Mouse (Mus musculus) limb, embryonic 12.5 days (tissue): ENCODE data around the gene Prss50. TPM values are rescaled to one million over a fixed set of nuclear protein-coding genes. Genes with fewer than 3 reads are reported as not detected.
A peak's percentile ranks its signal among the peaks of the same experiment; 100 is the strongest.

Experiments used
- ATAC-seq: fragments of 200-750 bp; cut with Nextera tagmentation; 2 replicates; pipeline ENCODE4 v1.8.0; 2017; ENCODE audit warnings: low read depth, moderate TSS enrichment; ENCODE audit not compliant: insufficient number of reproducible peaks, insufficient read depth, low FRiP score, low TSS enrichment
- H3K27ac ChIP-seq: fragments of 300-500 bp; sonication (generic); 2 replicates; pipeline ENCODE4 v1.5.1; 2016; ENCODE audit warnings: mild to moderate bottlenecking, moderate library complexity
- H3K27me3 ChIP-seq: fragments of 300-500 bp; sonication (generic); 2 replicates; pipeline ENCODE4 v1.6.1; 2016; ENCODE audit warnings: mild to moderate bottlenecking, moderate library complexity
- H3K36me3 ChIP-seq: fragments of 300-500 bp; sonication (generic); 2 replicates; pipeline ENCODE4 v1.6.1; 2016; ENCODE audit warnings: mild to moderate bottlenecking, moderate library complexity
- H3K4me1 ChIP-seq: fragments of 300-500 bp; sonication (generic); replicated peaks from 2 replicates; pipeline ENCODE4 v1.6.1; 2016
- H3K4me2 ChIP-seq: fragments of 300-500 bp; sonication (generic); 2 replicates; pipeline ENCODE4 v1.6.1; 2016; ENCODE audit warnings: mild to moderate bottlenecking, moderate library complexity
- H3K4me3 ChIP-seq: fragments of 300-500 bp; sonication (generic); replicated peaks from 2 replicates; pipeline ENCODE4 v1.5.1; 2016; ENCODE audit warnings: mild to moderate bottlenecking
- H3K9ac ChIP-seq: fragments of 300-500 bp; sonication (generic); replicated peaks from 2 replicates; pipeline ENCODE4 v1.6.1; 2016; ENCODE audit warnings: mild to moderate bottlenecking, moderate library complexity
- H3K9me3 ChIP-seq: fragments of 300-500 bp; sonication (generic); 2 replicates; pipeline ENCODE4 v1.6.1; 2016; ENCODE audit warnings: mild to moderate bottlenecking, moderate library complexity
- WGBS: fragments of 180-500 bp; shearing (Covaris S2); methylation state at CpG from one replicate; pipeline ENCODE4 v1.1.7; 2016; 5-methylcytosine and 5-hydroxymethylcytosine counted together
- polyA plus RNA-seq: library from polyadenylated mRNA; unstranded; fragments of >200 nt; fragmentation: Nextera tagmentation; extraction: Ambion mirVana; gene quantifications from 2 replicates; pipeline ENCODE4 v1.2.1, GENCODE M21; 2016

Prss50 gene
- polyA plus RNA-seq, 1 experiment from 2014 or later = 0.65 TPM

- peak; percentile 16; the same call in 1 of the 2 replicates for ATAC-seq
- H3K4me3 ChIP-seq = no peak overlapping the region
- no peaks in the 10 kb centered on the region for H3K36me3 ChIP-seq
Measured at GRCm38 (mm10) chr9:110874660-110875191, 17.0 kb downstream of the Prss50 start.

GRCm38 (mm10) chr9:110875288-110875695, 17.5 kb downstream of the Prss50 start:
- H3K4me3 ChIP-seq = no peak overlapping the region

More at GRCm38 (mm10) chr9:110874660-110875191, 17.0 kb downstream of the Prss50 start:
- Histone ChIP-seq H3K9me3 (no peaks in the 10 kb centered on the region), H3K27me3 (peaks cover 65% of the 10 kb centered on the region), H3K4me2 (0 out of 2 replicates have a peak overlapping the region, but pooled peaks have one; percentile 8), H3K9ac (no peak overlapping the region), H3K27ac (no peak overlapping the region; the same call in 1 of the 2 replicates), H3K4me1 (peaks cover 28% of the 10 kb centered on the region)
- WGBS = 19% methylated on average over 3 of the region's 3 CpGs

GRCm38 (mm10) chr9:110877353-110877752, 19.6 kb downstream of the Prss50 start:
- ATAC-seq = no peak
- Histone ChIP-seq H3K4me2 (no peak overlapping the region), H3K27me3 (peaks cover 81% of the 10 kb centered on the region), H3K9ac (no peak overlapping the region), H3K4me3 (no peak overlapping the region), H3K27ac (no peak overlapping the region), H3K4me1 (peaks cover 33% of the 10 kb centered on the region), H3K9me3 (no peaks in the 10 kb centered on the region), H3K36me3 (no peaks in the 10 kb centered on the region)
- WGBS = 96% methylated on average over 1 of the region's 1 CpGs

More at GRCm38 (mm10) chr9:110875288-110875695, 17.5 kb downstream of the Prss50 start:
- H3K4me2 ChIP-seq = no peak overlapping the region
- ATAC-seq = no peak
- no peaks in the 10 kb centered on the region for H3K9me3 ChIP-seq
- peaks cover 70% of the 10 kb centered on the region for H3K27me3 ChIP-seq
- no peak overlapping the region for H3K9ac ChIP-seq
- no peaks in the 10 kb centered on the region for H3K36me3 ChIP-seq
- peaks cover 29% of the 10 kb centered on the region for H3K4me1 ChIP-seq
- no peak overlapping the region for H3K27ac ChIP-seq
- WGBS = 15% methylated on average over 4 of the region's 6 CpGs

GRCm38 (mm10) chr9:110877888-110878287, 20.1 kb downstream of the Prss50 start:
- no peaks in the 10 kb centered on the region for H3K9me3 ChIP-seq
- no peak overlapping the region for H3K4me3 ChIP-seq
- H3K9ac ChIP-seq = no peak overlapping the region
- H3K4me2 ChIP-seq = no peak overlapping the region
- H3K4me1 ChIP-seq = peaks cover 33% of the 10 kb centered on the region
- H3K36me3 ChIP-seq = no peaks in the 10 kb centered on the region
- 84% methylated on average over 5 of the region's 5 CpGs for WGBS
- H3K27me3 ChIP-seq = peaks cover 79% of the 10 kb centered on the region
- no peak overlapping the region for H3K27ac ChIP-seq
- ATAC-seq = no peak

- ATAC-seq = peak; percentile 26; the same call in 1 of the 2 replicates
Measured at GRCm38 (mm10) chr9:110879191-110879920, 21.6 kb downstream of the Prss50 start, which contains the start of gene Als2cl. Als2cl (plus strand) TSS chr9:110879870.

GRCm38 (mm10) chr9:110879998-110880561, 22.3 kb downstream of the Prss50 start, which contains the start of gene Tmie:
Tmie (minus strand) TSS chr9:110880113.
- ATAC-seq = peak; percentile 70
- Histone ChIP-seq H3K36me3 (no peaks in the 10 kb centered on the region), H3K4me1 (peaks cover 16% of the 10 kb centered on the region), H3K27me3 (peaks cover 57% of the 10 kb centered on the region), H3K4me3 (peak within 1 kb of the TSS; percentile 58), H3K27ac (0 out of 2 replicates have a peak within 1 kb of the TSS, but pooled peaks have one; percentile 1), H3K9me3 (no peaks in the 10 kb centered on the region), H3K4me2 (peak within 1 kb of the TSS; percentile 84), H3K9ac (peak within 1 kb of the TSS; percentile 67)
- WGBS = under 1% methylated on average over 57 of the region's 57 CpGs

More at GRCm38 (mm10) chr9:110879191-110879920, 21.6 kb downstream of the Prss50 start, which contains the start of gene Als2cl:
- WGBS = 12% methylated on average over 12 of the region's 12 CpGs
- Histone ChIP-seq H3K4me2 (peak within 1 kb of the TSS; percentile 84), H3K36me3 (no peaks in the 10 kb centered on the region), H3K9me3 (no peaks in the 10 kb centered on the region), H3K9ac (peak within 1 kb of the TSS; percentile 67), H3K27ac (0 out of 2 replicates have a peak within 1 kb of the TSS, but pooled peaks have one; percentile 1), H3K4me3 (peak within 1 kb of the TSS; percentile 58), H3K4me1 (peaks cover 23% of the 10 kb centered on the region), H3K27me3 (peaks cover 64% of the 10 kb centered on the region)

- Histone ChIP-seq H3K9me3 (no peaks in the 10 kb centered on the region), H3K4me1 (peaks cover 11% of the 10 kb centered on the region; the same call in 1 of the 2 replicates), H3K4me2 (peak overlapping the region; percentile 84), H3K4me3 (peak overlapping the region; percentile 58), H3K9ac (peak overlapping the region; percentile 67), H3K27ac (no peak overlapping the region), H3K27me3 (peaks cover 54% of the 10 kb centered on the region), H3K36me3 (no peaks in the 10 kb centered on the region)
- 78% methylated on average over 4 of the region's 4 CpGs for WGBS
- no peak for ATAC-seq
Measured at GRCm38 (mm10) chr9:110880772-110881171, 23.0 kb downstream of the Prss50 start.

- H3K27ac ChIP-seq = no peak overlapping the region
- H3K9me3 ChIP-seq = no peaks in the 10 kb centered on the region
- no peak overlapping the region for H3K4me3 ChIP-seq
- H3K9ac ChIP-seq = no peak overlapping the region
- WGBS = 68% methylated on average over 7 of the region's 7 CpGs
- H3K27me3 ChIP-seq = peaks cover 54% of the 10 kb centered on the region
- no peaks in the 10 kb centered on the region for H3K36me3 ChIP-seq
- peaks cover 11% of the 10 kb centered on the region; the same call in 1 of the 2 replicates for H3K4me1 ChIP-seq
- ATAC-seq = no peak
- no peak overlapping the region for H3K4me2 ChIP-seq
Measured at GRCm38 (mm10) chr9:110881953-110882352, 24.2 kb downstream of the Prss50 start.

- WGBS = 61% methylated on average over 9 of the region's 9 CpGs
Measured at GRCm38 (mm10) chr9:110887388-110888303, 29.9 kb downstream of the Prss50 start.

GRCm38 (mm10) chr9:110888935-110889334, 31.2 kb downstream of the Prss50 start:
- no peaks in the 10 kb centered on the region for H3K9me3 ChIP-seq
- H3K27me3 ChIP-seq = 0 out of 2 replicates have a peak, but pooled peaks cover 2% of the 10 kb centered on the region
- H3K27ac ChIP-seq = no peak overlapping the region
- H3K36me3 ChIP-seq = no peaks in the 10 kb centered on the region
- peaks cover 9% of the 10 kb centered on the region; the same call in 1 of the 2 replicates for H3K4me1 ChIP-seq
- H3K9ac ChIP-seq = no peak overlapping the region
- ATAC-seq = no peak
- 87% methylated on average over 14 of the region's 14 CpGs for WGBS
- no peak overlapping the region for H3K4me2 ChIP-seq
- no peak overlapping the region for H3K4me3 ChIP-seq

More at GRCm38 (mm10) chr9:110887388-110888303, 29.9 kb downstream of the Prss50 start:
- Histone ChIP-seq H3K36me3 (no peaks in the 10 kb centered on the region), H3K27ac (no peak overlapping the region), H3K4me3 (no peak overlapping the region), H3K4me2 (no peak overlapping the region), H3K9ac (no peak overlapping the region), H3K27me3 (0 out of 2 replicates have a peak, but pooled peaks cover under 1% of the 10 kb centered on the region), H3K9me3 (no peaks in the 10 kb centered on the region), H3K4me1 (peaks cover 9% of the 10 kb centered on the region; the same call in 1 of the 2 replicates)
- no peak for ATAC-seq
